Mouse (Mus musculus) kidney, adult 2 months (tissue): ENCODE results near the gene Pmm1. TPM values are rescaled to one million over a fixed set of nuclear protein-coding genes. Genes with fewer than 3 reads are reported as not detected.
A peak's percentile ranks its signal among the peaks of the same experiment; 100 is the strongest.
"Not testable (repeated sequence)": the region's sequence is repeated elsewhere in the genome, so short reads cannot be mapped to it uniquely, and the experiment has no call there.

ENCODE experiments used
- DNase-seq: peaks from one replicate; pipeline ENCODE4 v3.0.0; 2021
- H3K27ac ChIP-seq: fragments of 200-500 bp; 2 replicates; pipeline ENCODE4 v1.5.1; 2012; ENCODE audit warnings: low read depth, low read length, control low read depth, inconsistent platforms; ENCODE audit not compliant: insufficient read depth
- H3K27me3 ChIP-seq: fragments of 200-500 bp; replicated peaks from 2 replicates; pipeline ENCODE4 v1.6.1; 2012; ENCODE audit warnings: mild to moderate bottlenecking, moderate library complexity, low read length, inconsistent platforms; ENCODE audit not compliant: control insufficient read depth, insufficient read depth
- H3K36me3 ChIP-seq: fragments of 200-500 bp; 2 replicates; pipeline ENCODE4 v1.6.1; 2012; ENCODE audit warnings: mild to moderate bottlenecking, moderate library complexity, low read length, inconsistent platforms; ENCODE audit not compliant: control insufficient read depth, insufficient read depth
- H3K4me1 ChIP-seq: fragments of 200-500 bp; 2 replicates; pipeline ENCODE4 v1.6.1; 2011; ENCODE audit warnings: low read length; ENCODE audit not compliant: control insufficient read depth, insufficient read depth
- H3K4me3 ChIP-seq: fragments of 200-500 bp; 2 replicates; pipeline ENCODE4 v1.5.1; 2011; ENCODE audit warnings: mild to moderate bottlenecking, low read depth, low read length, control low read depth; ENCODE audit not compliant: insufficient read depth
- CTCF ChIP-seq: fragments of 200-500 bp; conservative IDR thresholded peaks from 2 replicates; pipeline ENCODE4 v1.5.1; 2011; ENCODE audit warnings: low read depth, mild to moderate bottlenecking, control low read depth, low read length, moderate library complexity, mixed read lengths; ENCODE audit not compliant: insufficient read depth, insufficient read length
- POLR2A ChIP-seq: fragments of 200-500 bp; IDR thresholded peaks from one replicate; pipeline ENCODE4 v1.6.1; 2011; ENCODE audit warnings: low read depth, low read length, control low read depth
- WGBS: fragments of 180-500 bp; shearing (Covaris S2); methylation state at CpG from one replicate; pipeline ENCODE4 v1.1.7; 2018; 5-methylcytosine and 5-hydroxymethylcytosine counted together
- polyA plus RNA-seq: library from polyadenylated mRNA; depleted of rRNA; stranded (reverse); fragments of >200 nt; gene quantifications from 2 replicates; pipeline ENCODE4 v1.2.3, GENCODE M21; 2012

The Pmm1 gene
- polyA plus RNA-seq, 1 experiment: 50.7 TPM

GRCm38 (mm10) chr15:81919062-81919461 is 41.7 kb downstream of the Pmm1 start:
- DNase-seq: peak; percentile 64
- no peaks in the 10 kb centered on the region for H3K27me3 ChIP-seq
- H3K36me3 ChIP-seq: no peaks in the 10 kb centered on the region; the same call in 1 of the 2 replicates
- TF ChIP-seq POLR2A (no peak), CTCF (no peak)
- H3K4me1 ChIP-seq: peaks cover 6% of the 10 kb centered on the region; the same call in 1 of the 2 replicates
- WGBS: 32% methylated on average over 5 of the region's 5 CpGs
- H3K4me3 ChIP-seq: no peak overlapping the region
- H3K27ac ChIP-seq: no peak overlapping the region

DNA sequence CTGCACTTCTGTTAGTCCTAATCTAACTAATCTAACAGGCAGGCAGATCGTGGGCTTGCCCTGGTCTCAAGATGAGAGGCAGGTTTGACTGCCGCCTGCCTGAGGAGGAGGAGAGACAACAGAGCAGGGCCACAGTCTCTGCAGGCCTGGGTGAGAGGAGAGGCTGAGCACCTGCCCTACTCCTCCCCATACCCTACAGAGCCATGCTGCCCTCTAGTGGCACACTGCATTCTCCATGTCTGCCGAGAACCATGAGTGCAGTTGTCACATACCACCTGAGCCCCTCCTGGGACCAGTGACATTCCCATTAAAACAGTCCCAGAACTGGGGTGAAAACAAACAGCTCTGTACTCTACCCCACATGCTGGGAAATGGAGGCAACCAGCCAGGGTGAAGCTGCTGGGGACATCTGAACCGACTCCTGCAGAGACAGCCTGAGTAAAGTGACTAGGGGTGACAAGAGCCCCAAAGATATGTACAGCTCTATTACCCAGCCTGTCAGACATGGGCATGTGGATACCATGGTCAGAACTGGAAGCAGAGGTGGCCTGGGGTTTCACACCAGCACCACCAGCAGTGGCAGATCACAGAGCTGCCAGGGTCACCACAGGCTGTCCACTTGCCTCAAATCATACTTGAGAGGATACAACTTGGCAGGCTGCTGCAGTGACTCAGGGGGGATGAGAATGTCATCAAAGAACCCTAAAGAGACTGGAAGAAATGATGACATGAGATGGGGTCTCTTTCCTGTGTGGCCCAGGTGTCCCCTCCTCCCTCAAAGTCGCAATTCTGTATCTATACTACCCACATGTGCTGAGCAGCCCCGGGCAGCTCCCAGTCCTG is 42.9 kb downstream of the Pmm1 start:
- no peak overlapping the region for H3K27ac ChIP-seq
- H3K4me1 ChIP-seq: peaks cover 6% of the 10 kb centered on the region; the same call in 1 of the 2 replicates
- no peaks in the 10 kb centered on the region for H3K27me3 ChIP-seq
- peak; percentile 78 for DNase-seq
- TF ChIP-seq POLR2A (no peak), CTCF (peak; percentile 98)
- H3K36me3 ChIP-seq: no peaks in the 10 kb centered on the region; the same call in 1 of the 2 replicates
- WGBS: 56% methylated on average over 6 of the region's 6 CpGs
- H3K4me3 ChIP-seq: no peak overlapping the region

DNA sequence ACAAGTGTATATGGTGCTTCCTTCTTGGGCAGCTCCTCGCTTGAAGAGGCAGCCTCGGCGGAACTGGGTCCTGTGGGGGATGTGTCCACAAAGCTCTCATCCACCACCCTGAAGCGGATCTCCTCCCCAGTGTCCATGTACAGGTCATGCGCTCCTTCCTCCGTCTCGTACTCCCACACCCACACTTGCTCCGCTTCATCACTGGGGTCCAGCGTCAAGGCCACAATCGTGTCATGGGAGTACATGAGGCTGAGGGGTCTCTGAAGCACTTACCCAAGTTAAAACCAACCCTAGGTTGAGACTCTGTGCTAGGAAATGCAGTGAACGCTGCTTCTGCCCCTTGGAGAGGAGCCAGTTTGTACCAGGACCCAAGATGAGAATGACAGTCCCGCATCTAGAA is 43.5 kb downstream of the Pmm1 start:
- 69% methylated on average over 12 of the region's 12 CpGs for WGBS
- no peaks in the 10 kb centered on the region; the same call in 1 of the 2 replicates for H3K36me3 ChIP-seq
- H3K4me3 ChIP-seq: no peak overlapping the region
- H3K4me1 ChIP-seq: peaks cover 6% of the 10 kb centered on the region; the same call in 1 of the 2 replicates
- no peak for TF ChIP-seq CTCF
- TF ChIP-seq POLR2A: no peak
- no peak for DNase-seq
- H3K27ac ChIP-seq: no peak overlapping the region
- H3K27me3 ChIP-seq: no peaks in the 10 kb centered on the region

DNA sequence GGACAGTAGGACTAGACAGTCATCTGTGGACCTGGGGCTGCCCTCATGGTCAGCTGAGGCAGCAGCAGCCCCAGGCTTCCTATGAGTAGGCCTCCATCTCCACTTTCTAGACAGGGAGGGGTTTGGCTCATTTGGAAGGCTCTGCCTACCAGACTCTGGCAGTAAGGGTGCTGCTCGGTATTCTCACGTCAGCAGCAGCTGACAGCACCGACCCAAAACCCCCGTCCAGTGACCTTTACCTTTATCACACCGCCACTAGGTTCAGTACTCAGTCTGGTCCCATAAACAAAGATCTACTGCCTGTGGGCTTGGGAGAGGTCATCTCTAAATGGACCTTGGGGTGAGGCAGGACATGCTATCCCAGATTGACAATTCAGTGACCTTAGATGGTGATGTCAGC is 45.1 kb downstream of the Pmm1 start:
- no peak for TF ChIP-seq CTCF
- TF ChIP-seq POLR2A: no peak
- no peaks in the 10 kb centered on the region for H3K27me3 ChIP-seq

GRCm38 (mm10) chr15:81914668-81915067 is 46.1 kb downstream of the Pmm1 start:
- 80% methylated on average over 5 of the region's 5 CpGs for WGBS
- no peak for DNase-seq
- no peak overlapping the region for H3K27ac ChIP-seq
- H3K36me3 ChIP-seq: peaks cover 2% of the 10 kb centered on the region
- H3K4me1 ChIP-seq: peaks cover 6% of the 10 kb centered on the region; the same call in 1 of the 2 replicates
- no peaks in the 10 kb centered on the region for H3K27me3 ChIP-seq
- H3K4me3 ChIP-seq: no peak overlapping the region
- TF ChIP-seq POLR2A (no peak), CTCF (no peak)

More for the DNA sequence above, 45.1 kb downstream of the Pmm1 start:
- DNase-seq: no peak
- Histone ChIP-seq H3K27ac (no peak overlapping the region), H3K4me1 (peaks cover 6% of the 10 kb centered on the region; the same call in 1 of the 2 replicates), H3K36me3 (peaks cover 2% of the 10 kb centered on the region), H3K4me3 (no peak overlapping the region)
- 52% methylated on average over 5 of the region's 5 CpGs for WGBS

DNA sequence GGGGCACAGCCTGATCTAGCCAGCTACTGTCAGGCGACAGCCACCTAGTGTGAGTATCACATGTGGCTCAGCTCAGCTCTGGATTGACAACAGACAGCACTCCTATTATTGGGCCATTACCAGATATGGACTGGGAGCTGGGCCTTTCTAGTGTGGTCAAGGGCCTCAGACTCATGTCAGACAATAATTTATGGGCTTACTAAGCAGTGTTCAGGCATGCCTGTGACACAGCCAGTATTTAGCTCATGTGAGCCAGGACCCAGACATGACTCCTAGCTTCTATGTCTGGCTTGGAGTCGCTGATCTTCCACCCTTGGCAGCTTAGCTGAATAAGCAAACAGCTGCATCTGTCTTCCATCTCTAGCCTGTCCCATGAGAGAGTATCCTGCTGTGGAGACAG is 48.2 kb downstream of the Pmm1 start:
- no peak for DNase-seq
- 55% methylated on average over 2 of the region's 2 CpGs for WGBS
- Histone ChIP-seq H3K27me3 (no peaks in the 10 kb centered on the region), H3K36me3 (peaks cover 2% of the 10 kb centered on the region), H3K27ac (no peak overlapping the region), H3K4me3 (no peak overlapping the region), H3K4me1 (no peaks in the 10 kb centered on the region)
- TF ChIP-seq POLR2A: no peak
- no peak for TF ChIP-seq CTCF

DNA sequence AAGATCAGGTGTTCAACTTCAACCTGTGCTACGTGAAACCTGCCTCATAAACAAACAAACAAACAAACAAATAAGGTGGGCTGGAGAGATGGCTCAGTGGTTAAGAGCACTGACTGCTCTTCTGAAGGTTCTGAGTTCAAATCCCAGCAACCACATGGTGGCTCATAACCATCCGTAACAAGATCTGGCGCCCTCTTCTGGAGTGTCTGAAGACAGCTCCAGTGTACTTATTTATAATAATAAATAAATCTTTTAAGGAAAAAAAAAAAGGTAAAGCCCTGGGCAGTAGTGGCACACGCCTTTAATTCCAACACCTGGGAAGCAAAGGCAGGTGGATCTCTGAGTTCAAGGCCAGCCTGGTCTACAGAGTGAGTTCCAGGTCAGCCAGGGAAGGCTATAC is 52.0 kb downstream of the Pmm1 start:
- not testable (repeated sequence) for H3K4me1 ChIP-seq, H3K27ac ChIP-seq, H3K27me3 ChIP-seq, DNase-seq, H3K4me3 ChIP-seq, H3K36me3 ChIP-seq
- WGBS: 88% methylated on average over 4 of the region's 4 CpGs
